Mouse (Mus musculus): ENCODE data around the gene Mapkapk5.
"Not testable (repeated sequence)": the region's sequence is repeated elsewhere in the genome, so short reads cannot be mapped to it uniquely, and the experiment has no call there.

Gene Mapkapk5

DNA sequence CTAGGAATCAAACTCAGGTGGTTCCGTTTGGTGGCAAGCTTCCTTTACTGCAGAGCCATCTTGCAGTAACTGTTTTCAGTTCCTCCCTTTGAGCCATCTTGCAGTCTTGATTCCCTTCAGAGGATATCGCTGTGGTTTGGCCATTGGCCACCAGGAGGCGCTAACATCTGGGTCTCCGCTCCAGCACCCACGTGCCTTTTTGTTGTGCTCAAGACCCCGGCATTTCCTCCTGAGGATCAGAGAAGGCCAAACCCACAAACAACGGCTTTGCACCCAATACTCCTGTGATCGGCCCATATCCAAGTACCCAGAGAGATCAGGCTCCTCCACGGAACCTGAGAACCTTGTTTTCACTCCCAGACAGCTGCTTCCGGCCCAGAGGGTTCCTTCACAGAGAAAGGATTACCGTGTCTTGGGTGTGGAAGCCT, 18.8 kb upstream of the Mapkapk5 start:
- DNase-seq (ENCODE audit: low read depth, low spot score) = no peak

DNA sequence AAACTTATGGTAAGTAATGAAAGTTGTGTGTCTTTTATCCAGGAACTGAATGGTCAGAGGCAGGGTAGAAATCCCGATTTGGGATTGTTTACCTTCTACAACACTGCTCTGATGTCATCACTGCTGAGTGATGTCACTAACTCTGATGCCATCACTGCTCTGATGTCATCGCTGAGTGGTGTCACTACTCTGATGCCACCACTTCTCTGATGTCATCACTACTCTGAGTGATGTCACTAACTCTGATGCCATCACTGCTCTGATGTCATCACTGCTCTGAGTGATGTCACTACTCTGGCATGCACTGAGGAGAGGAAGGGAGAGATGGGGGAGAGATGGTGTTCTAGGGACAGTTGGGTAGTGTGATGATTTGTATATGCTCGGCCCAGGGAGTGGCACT, 16.7 kb upstream of the Mapkapk5 start:
- no peak for DNase-seq (ENCODE audit: low read depth, low spot score)

DNA sequence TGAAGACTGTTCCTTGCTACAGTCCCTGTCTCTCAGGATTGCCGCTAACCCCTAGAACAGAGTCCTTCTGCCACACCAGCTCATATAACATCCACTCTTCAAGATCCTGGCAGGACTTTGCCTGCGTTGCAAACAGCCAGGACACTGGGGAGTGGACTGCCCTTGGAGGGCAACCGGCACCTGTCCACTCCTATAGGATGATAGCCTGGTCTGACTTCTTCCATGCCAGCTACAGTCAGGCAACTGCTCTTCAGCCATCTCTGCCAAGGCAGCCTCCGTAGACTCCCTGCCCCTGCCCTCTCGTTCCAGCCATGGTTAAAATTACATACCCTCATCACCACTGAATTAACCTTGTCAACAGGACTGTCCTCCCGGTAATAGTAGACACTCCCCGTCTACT, 3.5 kb upstream of the Mapkapk5 start:
- DNase-seq (ENCODE audit: low read depth, low spot score) = no peak

DNA sequence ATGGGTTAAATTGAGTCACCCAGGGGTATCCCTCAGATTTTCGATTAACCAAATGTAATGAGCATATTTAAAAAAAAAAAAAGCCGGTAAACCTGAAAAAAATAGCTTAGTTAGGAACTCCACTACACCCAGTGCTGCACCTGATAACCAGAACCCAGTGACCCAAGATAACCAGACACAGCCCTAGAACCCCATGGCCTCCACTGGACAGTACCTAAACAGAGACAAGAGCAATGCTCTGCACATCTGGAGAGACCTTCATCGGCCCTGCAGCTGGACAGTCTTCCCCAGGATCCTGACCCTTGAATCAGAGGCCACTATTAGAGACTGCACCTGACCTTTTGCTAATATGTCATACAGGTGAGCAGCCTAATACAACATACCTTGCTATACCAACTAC, 1.4 kb upstream of the Mapkapk5 start:
- no peak for DNase-seq (ENCODE audit: low read depth, low spot score)

DNA sequence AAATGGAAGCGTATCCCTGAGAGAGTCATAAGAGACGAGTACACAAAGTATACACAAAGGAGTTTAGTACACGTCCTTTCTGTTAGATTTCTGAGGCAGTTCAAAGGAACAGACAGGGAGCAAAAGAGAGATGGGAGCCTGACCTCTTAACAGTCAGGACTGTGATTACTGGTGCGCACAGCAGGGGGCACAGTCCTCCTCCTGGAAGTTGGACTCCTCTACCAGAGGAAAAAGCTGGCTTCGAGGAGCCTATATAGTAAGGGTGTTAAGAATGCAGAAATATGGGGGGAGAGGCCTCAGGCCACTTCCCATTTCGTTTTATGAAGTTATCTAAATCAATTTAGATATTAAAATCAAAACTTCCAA, 808 bp upstream of the Mapkapk5 start:
- DNase-seq (ENCODE audit: low read depth, low spot score) = no peak

DNA sequence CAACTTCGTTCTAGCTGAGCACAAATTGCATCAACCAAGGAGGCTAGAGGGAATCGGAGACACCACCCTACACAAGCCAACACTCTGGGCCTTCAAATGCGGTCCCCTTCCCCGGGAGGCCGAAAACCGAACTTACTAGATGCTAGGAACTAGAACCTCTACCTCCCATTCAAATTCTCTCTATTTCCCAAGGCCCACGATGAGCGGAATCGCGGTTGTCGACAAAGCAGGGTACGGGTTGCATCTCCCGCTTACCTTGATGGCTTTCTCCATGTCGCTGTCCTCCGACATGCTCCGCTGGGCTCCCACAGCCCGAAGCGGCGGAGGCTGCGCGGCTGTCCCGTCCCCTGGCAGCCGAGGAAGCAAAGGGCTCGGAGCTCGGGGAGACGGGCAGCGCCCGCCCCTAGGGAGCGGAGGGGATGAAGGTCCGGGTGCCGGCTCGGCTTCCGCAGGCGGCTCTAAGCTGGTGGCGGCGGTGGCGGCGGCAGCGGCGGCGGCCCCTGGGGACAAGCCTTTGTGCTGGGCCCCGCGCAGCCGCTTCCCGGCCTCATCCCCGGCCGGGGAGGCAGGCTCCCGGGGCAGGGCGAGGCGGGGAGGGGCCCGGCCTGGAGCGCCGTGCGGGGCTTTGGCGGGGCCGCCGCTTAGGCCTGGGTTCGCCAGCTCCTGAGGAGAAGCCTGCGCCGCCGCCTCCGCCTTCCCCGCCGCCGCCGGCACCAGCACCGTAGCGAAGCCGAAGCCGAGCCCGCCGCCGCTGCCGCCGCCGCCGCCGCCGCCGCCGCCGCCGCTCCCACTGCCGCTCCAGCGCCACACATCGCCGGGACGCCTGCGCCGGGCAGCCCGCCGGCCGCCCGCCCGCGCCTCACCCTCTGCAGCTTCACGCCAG, 554 bp downstream of the Mapkapk5 start, which contains the start of the genes Adam1a and Gm42878:
Gene Adam1a, minus strand, starts transcription at position 573 of the 883 bp plus-strand sequence.
Gene Gm42878, minus strand, starts transcription at position 573 of the 883 bp plus-strand sequence.
- DNase-seq (ENCODE audit: low read depth, low spot score) = no peak

DNA sequence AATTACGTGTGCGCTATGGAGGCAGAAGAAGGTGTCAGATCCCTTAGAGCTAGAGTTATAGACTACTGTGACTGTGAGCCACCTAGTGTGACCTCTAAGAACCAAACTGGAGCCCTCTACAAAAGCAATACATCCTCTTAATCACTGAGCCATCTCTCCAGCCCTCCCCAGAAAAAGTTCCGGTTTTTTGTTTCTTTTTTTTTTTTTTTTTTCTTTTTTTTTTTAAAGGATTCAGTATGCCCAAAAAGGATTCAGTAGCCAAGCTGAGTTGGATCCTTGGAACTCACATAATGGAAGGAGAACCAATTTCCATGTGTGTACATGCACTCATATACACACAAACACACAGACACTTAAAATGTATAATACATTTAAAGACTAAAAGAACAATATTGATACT, 2.3 kb downstream of the Mapkapk5 start:
- no peak for DNase-seq (ENCODE audit: low read depth, low spot score)

DNA sequence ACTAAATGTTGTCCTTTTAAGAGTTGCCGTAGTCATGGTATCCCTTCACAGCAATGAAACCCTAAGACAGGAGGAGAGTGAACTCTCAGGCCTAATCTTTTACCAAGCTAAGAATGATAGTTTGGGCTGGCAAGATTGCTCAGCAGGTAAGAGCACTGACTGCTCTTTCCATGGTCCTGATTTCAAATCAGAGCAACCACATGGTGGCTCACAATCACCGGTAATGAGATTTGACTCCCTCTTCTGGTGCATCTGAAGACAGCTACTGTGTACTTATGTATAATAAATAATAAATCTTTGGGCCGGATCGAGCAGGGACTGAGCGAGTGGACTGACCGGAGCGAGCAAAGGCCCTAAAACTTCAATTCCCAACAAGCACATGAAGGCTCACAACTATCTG, 4.5 kb downstream of the Mapkapk5 start:
- no peak for DNase-seq (ENCODE audit: low read depth, low spot score)

DNA sequence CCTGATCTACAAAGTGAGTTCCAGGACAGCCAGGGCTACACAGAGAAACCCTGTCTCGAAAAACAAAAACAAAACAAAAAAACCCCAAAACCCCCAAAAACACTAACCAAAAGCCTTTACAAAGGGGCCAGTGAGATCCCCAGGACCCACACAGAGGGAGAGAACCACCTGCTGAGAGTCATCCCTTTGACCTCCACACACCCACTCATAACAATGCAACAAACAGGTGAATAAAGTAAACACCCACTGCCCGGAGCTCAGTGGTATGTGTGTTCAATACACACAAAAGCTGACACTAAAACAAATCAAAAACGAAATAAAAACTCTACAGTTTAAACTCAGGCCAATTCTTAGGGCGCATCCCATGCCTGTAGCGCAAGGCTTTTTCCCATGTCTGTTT, 5.6 kb downstream of the Mapkapk5 start:
- DNase-seq (ENCODE audit: low read depth, low spot score) = no peak

DNA sequence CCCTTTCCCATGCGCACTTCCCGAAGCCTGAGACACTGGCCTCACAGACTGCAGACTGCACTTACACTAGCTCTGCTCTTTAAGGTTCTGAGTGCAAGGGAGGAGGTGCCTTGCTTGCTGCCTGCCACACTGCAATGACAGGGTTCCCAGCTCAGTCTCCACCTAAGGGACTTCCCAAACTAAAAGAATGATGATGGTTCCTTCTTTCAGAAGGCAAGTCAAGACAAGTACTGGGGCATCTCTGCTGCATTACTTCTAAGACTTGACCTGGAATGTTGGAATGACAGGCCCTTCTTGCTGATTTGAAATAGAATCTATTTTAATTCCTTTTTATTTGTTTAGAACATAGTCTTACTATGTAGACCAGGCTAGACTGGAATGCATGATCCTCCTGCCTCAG, 8.1 kb downstream of the Mapkapk5 start:
- DNase-seq (ENCODE audit: low read depth, low spot score) = no peak

DNA sequence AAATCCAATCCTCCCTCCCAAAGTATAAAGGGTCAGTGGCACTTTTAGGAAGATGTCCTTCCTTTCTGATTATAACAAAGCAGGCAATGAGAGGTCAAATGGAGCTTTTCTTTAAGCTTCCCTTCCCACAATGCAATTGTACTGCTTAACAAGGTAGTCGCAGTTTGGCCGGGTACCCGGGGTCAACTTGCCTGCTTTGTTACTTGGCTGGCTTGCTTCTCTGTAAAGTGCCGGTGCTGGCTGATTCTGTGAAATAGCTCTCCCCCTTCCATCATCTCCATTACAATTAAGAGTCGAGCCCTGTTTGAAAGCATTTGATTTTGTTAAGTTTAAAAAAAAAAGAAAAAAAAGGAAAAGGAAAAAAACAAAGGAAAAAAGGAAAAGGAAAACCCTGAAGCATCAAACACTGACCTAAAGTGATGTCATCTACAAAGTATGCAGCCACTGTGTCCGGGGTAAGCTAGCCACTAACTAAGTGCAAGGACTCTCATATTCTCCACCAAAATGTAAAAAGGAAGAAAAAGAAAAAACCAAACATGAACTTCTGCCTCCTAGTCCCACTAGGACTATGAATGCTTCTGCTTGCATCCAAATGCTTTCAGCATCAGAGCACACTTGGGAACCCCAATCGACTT, 8.7 kb downstream of the Mapkapk5 start:
- no peak for DNase-seq (ENCODE audit: low read depth, low spot score)

DNA sequence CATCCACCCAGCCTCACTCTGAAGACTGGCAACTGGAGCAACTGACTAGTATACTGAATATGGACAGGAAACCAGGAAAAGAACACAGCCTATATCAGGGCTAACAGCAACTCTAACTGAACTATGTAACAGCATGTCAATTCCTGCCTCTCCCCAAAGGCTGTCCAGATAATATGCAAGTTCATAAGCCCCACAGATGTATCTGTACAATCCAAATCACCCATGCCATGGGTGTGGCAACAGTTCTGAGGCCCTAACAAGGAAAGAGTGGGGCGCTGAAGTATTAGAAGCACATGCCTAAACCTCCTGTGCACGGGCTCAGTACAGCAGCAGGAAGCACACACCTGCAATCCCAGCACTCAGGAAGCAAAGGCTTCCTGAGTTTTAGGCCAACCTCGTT, 10.6 kb downstream of the Mapkapk5 start:
- DNase-seq (ENCODE audit: low read depth, low spot score) = no peak

DNA sequence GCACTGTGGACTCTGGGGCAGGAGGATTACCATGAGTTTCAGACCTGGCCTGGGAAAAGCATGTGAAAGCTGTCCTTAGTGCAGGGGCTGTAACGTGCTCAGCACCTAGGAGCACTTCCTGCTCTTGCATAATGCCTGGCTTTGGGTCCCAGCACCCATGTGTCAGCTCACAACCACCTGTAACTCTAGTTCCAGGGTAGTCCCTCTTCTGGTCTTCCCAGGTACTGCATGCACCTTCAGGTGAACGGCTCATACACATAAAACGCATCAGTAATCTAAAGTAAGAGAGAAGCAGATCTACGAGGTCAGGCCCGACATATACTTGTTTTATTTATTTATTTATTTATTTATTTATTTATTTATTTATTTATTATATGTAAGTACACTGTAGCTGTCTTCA, 11.2 kb downstream of the Mapkapk5 start:
- no peak for DNase-seq (ENCODE audit: low read depth, low spot score)

DNA sequence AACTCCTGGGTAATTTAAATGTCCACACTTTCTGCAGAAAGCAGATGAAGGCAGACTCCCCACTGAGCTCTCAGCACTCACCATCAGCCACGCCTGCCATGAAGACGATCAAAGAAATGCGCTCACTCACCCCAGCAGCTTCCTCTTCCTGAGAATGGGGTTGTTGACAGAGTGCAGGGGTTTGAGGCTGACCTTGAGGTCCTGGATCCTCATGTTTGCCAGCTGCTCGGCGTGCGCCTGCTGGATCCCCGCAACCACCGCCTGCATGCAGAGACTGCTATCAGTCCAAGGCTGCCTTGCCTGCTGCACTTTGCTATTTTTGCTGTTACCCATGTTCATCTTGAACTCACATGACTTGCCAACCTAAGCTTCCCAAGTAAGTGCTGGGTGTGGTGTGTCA, 18.7 kb downstream of the Mapkapk5 start:
- DNase-seq (ENCODE audit: low read depth, low spot score) = no peak

DNA sequence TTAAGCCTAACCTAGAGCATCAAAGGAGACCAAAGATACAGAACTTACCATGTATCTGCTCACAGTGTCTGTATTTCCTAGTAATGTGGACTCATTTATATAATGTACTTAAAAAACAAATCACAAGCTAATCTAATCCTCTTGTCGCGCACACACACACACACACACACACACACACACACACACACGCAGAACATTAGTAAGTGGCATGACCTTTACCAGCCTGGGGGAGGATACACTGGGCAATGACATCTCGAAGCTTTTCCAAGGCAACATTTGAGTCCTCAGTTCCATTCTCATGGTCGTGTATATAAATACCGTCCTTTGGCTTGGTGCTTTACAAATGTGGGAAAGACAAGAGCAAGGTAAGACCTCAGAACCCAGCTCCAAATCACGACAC, 19.2 kb downstream of the Mapkapk5 start:
- DNase-seq (ENCODE audit: low read depth, low spot score) = no peak

DNA sequence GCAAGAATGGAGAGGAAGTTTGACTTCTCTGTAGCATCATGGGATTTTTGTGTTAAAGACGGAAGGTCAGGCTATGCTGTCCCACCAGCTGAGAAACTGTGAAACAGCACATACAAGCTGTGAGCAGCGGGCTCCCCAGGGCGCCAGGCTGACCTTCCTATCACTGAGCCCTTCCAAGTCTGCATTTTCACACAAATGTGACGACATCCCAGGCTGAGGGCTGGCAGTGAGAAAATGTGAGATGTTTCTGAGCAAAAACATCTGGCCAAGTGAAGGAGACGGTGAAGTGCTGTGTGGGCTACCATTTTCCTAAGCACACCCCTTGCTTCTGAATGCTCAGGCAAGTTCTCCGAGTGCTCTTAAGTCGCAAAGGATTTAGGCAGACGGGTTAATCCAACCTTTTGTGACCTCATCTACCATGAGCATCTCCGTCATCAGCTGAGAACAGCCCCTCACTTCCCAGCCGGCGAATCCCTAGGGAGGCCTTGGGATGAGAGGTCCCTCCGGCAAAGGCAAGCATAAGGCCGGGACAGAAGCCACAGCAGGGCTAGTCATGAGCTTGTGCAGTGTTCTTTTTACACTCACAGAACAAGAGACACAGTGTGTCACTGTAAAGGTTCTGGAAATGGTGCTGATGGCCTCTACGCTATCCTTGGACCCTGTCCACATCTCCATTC, 19.8 kb downstream of the Mapkapk5 start:
- DNase-seq (ENCODE audit: low read depth, low spot score) = no peak

DNA sequence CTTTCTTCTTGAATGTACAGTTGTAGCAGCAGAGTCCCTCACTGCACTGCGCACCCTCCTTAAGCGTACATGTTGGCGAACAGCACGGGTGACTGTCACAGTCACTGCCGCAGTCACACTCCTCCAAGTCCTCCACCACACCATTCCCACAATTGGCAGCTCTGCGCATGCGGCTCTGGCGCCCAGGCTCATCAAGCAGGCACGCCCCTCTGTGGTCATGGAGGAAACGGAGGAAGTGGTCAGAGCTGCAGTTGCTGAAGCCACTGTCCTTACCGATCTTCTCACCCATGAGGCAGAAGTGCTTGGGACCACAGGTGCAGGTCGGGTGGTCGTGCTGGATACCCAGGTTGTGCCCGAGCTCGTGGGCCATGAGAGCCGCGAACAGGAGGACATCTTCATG, 25.9 kb downstream of the Mapkapk5 start:
- DNase-seq (ENCODE audit: low read depth, low spot score) = not testable (repeated sequence)

DNA sequence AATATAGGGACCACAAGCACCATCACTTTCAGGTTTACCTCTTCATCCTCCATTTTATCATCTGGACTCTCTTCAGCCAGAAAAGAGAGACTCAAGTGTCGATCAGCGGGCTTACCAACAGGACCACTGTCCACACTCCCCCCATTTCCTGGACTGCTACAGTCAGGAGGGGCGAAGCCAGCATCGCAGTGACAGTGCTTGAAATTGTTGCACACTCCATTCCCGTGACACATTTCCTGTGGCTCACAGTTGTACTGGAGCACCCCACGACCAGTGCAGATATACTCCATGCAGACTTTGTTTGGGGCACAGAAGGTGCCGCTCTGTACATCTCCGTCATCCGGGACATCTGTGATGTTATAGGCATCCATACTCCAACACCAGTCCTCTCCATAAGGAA, 26.7 kb downstream of the Mapkapk5 start:
- no peak for DNase-seq (ENCODE audit: low read depth, low spot score)

DNA sequence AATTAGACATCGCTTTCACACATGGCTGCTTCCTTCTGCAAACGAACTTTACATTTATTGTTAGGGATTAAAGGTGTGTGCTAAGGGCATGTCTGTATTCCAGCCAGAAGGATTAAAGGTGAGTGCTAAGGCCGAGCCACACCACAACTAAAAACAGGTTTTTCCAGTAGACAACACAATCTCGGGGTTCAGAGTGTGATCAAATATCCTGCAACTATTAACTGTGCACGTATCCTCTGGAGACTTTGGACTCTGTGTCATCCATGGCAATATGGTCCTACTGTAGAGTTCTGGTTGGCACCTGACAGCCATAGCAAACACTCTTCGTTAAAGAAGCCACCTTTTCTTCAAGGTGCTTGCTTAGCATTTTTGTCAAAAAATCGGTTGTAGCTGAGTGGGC, 35.7 kb downstream of the Mapkapk5 start:
- DNase-seq (ENCODE audit: low read depth, low spot score) = no peak

DNA sequence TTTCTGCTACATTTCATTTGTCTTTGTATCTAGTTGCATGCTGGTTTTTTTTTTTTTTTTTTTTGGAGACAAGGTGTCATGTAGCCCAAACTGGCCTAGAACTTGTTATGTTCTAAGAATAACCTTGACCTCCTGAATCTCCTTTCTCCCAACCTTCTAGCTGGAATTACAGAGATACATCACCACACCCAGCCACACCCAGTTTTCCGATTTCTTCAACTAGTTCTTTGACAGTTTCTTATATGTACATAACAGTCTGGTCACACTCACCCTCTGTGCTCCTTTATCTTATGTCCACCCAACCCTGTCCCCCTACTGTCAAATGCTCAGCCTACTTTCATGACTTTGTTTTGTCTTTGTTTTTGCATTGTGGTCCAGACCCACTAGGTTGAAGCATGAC, 38.9 kb downstream of the Mapkapk5 start:
- DNase-seq (ENCODE audit: low read depth, low spot score) = no peak

DNA sequence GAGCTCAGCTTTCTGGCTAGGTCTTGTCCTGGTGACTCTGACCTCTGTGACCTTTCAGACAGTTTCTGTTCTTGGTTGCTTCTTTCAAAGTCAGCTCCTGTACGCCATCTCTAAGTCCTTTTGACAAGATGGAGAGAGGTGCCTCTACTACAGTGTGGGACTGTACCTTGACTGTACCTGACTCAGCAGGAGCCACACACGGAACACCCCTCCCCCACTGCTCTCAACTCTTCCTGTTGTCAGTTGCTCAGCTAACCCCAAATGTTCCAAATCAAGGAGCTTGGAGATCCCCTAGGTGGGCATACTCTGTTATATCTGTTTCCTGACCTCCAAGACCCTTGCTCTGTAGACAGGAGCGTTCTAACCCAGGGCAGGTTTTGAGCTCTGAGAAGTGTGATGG, 42.5 kb downstream of the Mapkapk5 start, which contains the start of gene Adam1b:
Gene Adam1b, minus strand, starts transcription at position 205 of the 400 bp plus-strand sequence.
- DNase-seq (ENCODE audit: low read depth, low spot score) = no peak

DNA sequence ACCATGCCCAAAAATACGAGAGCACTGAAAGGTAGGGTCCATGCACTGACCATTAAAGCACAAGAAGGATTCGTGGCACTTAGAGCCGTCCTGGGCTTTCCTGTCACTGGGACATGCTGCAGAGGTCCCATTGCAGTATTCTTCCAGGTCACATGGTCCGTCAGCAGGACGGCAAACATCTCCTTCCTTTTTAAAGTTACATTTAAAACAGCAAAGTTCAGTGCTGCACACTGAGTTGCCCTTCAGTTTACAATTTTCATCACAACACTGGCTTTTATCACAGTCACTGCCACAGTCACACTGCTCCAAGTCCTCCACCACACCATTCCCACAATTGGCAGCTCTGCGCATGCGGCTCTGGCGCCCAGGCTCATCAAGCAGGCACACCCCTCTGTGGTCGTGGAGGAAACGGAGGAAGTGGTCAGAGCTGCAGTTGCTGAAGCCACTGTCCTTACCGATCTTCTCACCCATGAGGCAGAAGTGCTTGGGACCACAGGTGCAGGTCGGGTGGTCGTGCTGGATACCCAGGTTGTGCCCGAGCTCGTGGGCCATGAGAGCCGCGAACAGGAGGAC, 44.2 kb downstream of the Mapkapk5 start:
- not testable (repeated sequence) for DNase-seq (ENCODE audit: low read depth, low spot score)
